Mouse (Mus musculus): ENCODE results near the gene Itfg2. TPM values are rescaled to one million over a fixed set of nuclear protein-coding genes. Genes with fewer than 3 reads are reported as not detected.

Itfg2 gene
- polyA plus RNA-seq, 1 experiment from 2014 or later: 27.2 TPM

DNA sequence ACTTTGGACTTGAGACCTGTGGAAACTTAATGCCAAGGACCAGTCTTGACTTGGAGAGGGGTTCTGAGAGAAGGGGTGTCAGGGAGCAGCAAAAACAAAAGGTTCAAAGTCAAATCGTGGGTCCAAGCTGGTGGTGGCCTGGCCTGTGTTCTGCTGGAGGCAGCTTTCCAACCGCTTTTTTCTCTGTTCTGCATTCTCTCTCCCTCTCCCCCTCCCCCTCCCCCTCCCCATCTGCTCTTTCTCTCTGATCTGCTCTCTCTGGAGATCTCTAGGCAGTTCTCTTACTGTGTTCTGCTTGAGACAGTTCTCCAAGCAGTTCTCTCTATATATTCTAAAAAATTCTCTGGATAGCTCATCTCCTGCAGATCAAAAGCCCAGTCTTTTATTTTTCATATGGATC lies 35.6 kb upstream of the Itfg2 start:
- Histone ChIP-seq H3K36me3 (ENCODE audit: control insufficient read depth, insufficient read depth, low read length) (no peaks in the 10 kb centered on the region), H3K9ac (ENCODE audit: low read length) (no peak overlapping the region), H3K4me2 (no peak overlapping the region), H3K4me1 (ENCODE audit: control insufficient read depth, insufficient read depth, low read length) (no peaks in the 10 kb centered on the region), H3K9me3 (ENCODE audit: control insufficient read depth, low read length) (no peaks in the 10 kb centered on the region), H3K27ac (ENCODE audit: low read depth, low read length) (no peak overlapping the region), H3K4me3 (ENCODE audit: low read depth, low read length) (no peak overlapping the region), H3K27me3 (ENCODE audit: control insufficient read depth, insufficient read depth, low read length) (no peaks in the 10 kb centered on the region)
- ATAC-seq (ENCODE audit: low FRiP score): peak; percentile 30; the same call in 1 of the 2 replicates
- WGBS: 39% methylated on average over 2 of the region's 2 CpGs
- DNase-seq (ENCODE audit: low spot score, missing footprints): peak; percentile 75

GRCm38 (mm10) chr6:128457186-128457585 lies 32.5 kb upstream of the Itfg2 start:
- no peak overlapping the region for H3K4me3 ChIP-seq (ENCODE audit: low read depth, low read length)
- ATAC-seq (ENCODE audit: low FRiP score) (no peak), DNase-seq (ENCODE audit: low spot score, missing footprints) (peak; percentile 19)
- H3K9ac ChIP-seq (ENCODE audit: low read length): no peak overlapping the region
- H3K9me3 ChIP-seq (ENCODE audit: control insufficient read depth, low read length): no peaks in the 10 kb centered on the region
- no peak overlapping the region for H3K4me2 ChIP-seq
- H3K4me1 ChIP-seq (ENCODE audit: control insufficient read depth, insufficient read depth, low read length): no peaks in the 10 kb centered on the region
- H3K36me3 ChIP-seq (ENCODE audit: control insufficient read depth, insufficient read depth, low read length): no peaks in the 10 kb centered on the region
- 86% methylated on average over 5 of the region's 5 CpGs for WGBS
- no peak overlapping the region for H3K27ac ChIP-seq (ENCODE audit: low read depth, low read length)
- H3K27me3 ChIP-seq (ENCODE audit: control insufficient read depth, insufficient read depth, low read length): no peaks in the 10 kb centered on the region

DNA sequence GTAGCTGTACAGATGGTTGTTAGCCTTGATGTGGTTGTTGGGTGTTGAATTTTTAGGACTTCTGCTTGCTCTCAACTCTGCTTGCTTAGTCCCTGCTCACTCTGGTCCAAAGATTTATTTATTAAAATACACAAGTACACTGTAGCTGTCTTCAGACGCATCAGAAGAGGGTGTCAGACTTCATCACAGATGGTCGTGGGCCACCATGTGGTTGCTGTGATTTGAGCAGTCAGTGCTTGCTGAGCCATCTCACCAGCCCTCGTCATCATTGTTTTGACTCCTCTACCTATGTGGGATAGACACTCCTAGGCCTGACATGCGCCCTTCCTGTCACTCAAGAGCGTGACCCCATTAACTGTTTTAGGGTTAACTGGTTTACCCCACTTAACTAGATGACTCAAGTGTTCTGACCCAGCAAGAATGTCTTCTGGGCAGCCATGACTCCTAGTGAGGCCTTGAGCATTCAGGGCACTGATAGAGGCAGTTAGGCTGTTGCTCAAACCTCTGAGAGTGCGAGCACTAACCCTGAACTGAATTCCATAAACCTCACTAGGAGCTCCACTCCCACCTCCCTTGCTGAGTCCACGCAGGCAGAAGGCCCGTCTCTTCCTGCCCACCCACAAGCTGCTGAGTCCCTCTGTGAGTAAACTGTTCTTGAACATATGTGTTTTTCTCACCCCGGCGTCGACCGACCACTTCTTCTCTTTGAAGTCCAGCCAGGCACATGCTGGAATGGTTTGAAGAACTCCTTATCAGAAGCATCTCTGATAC lies 31.3 kb upstream of the Itfg2 start:
- H3K9me3 ChIP-seq (ENCODE audit: control insufficient read depth, low read length): no peaks in the 10 kb centered on the region
- peak; percentile 69 for DNase-seq (ENCODE audit: low spot score, missing footprints)
- no peak overlapping the region for H3K4me3 ChIP-seq (ENCODE audit: low read depth, low read length)
- WGBS: 86% methylated on average over 12 of the region's 12 CpGs
- no peaks in the 10 kb centered on the region for H3K27me3 ChIP-seq (ENCODE audit: control insufficient read depth, insufficient read depth, low read length)
- H3K36me3 ChIP-seq (ENCODE audit: control insufficient read depth, insufficient read depth, low read length): no peaks in the 10 kb centered on the region
- no peak overlapping the region for H3K27ac ChIP-seq (ENCODE audit: low read depth, low read length)
- ATAC-seq (ENCODE audit: low FRiP score): no peak
- no peaks in the 10 kb centered on the region for H3K4me1 ChIP-seq (ENCODE audit: control insufficient read depth, insufficient read depth, low read length)
- no peak overlapping the region for H3K4me2 ChIP-seq
- H3K9ac ChIP-seq (ENCODE audit: low read length): no peak overlapping the region

- no peak overlapping the region for H3K4me2 ChIP-seq
- H3K9ac ChIP-seq (ENCODE audit: low read length): no peak overlapping the region
- H3K4me3 ChIP-seq (ENCODE audit: low read depth, low read length): no peak overlapping the region
- H3K9me3 ChIP-seq (ENCODE audit: control insufficient read depth, low read length): no peaks in the 10 kb centered on the region
- WGBS: 98% methylated on average over 5 of the region's 5 CpGs
- no peaks in the 10 kb centered on the region for H3K36me3 ChIP-seq (ENCODE audit: control insufficient read depth, insufficient read depth, low read length)
- H3K4me1 ChIP-seq (ENCODE audit: control insufficient read depth, insufficient read depth, low read length): no peaks in the 10 kb centered on the region
- no peak for DNase-seq (ENCODE audit: low spot score, missing footprints)
- no peak for ATAC-seq (ENCODE audit: low FRiP score)
- H3K27ac ChIP-seq (ENCODE audit: low read depth, low read length): no peak overlapping the region
- no peaks in the 10 kb centered on the region for H3K27me3 ChIP-seq (ENCODE audit: control insufficient read depth, insufficient read depth, low read length)
Measured at GRCm38 (mm10) chr6:128447063-128447462, 22.3 kb upstream of the Itfg2 start.

- no peaks in the 10 kb centered on the region for H3K36me3 ChIP-seq (ENCODE audit: control insufficient read depth, insufficient read depth, low read length)
Measured at GRCm38 (mm10) chr6:128445761-128446535, 21.2 kb upstream of the Itfg2 start.

GRCm38 (mm10) chr6:128440238-128440637 lies 15.5 kb upstream of the Itfg2 start:
- ATAC-seq (ENCODE audit: low FRiP score) (no peak), DNase-seq (ENCODE audit: low spot score, missing footprints) (peak; percentile 83)
- Histone ChIP-seq H3K4me3 (ENCODE audit: low read depth, low read length) (no peak overlapping the region), H3K27ac (ENCODE audit: low read depth, low read length) (no peak overlapping the region), H3K27me3 (ENCODE audit: control insufficient read depth, insufficient read depth, low read length) (no peaks in the 10 kb centered on the region), H3K9ac (ENCODE audit: low read length) (no peak overlapping the region), H3K36me3 (ENCODE audit: control insufficient read depth, insufficient read depth, low read length) (peaks cover 9% of the 10 kb centered on the region), H3K4me2 (no peak overlapping the region), H3K9me3 (ENCODE audit: control insufficient read depth, low read length) (no peaks in the 10 kb centered on the region), H3K4me1 (ENCODE audit: control insufficient read depth, insufficient read depth, low read length) (peaks cover 12% of the 10 kb centered on the region)
- 93% methylated on average over 2 of the region's 2 CpGs for WGBS

More at GRCm38 (mm10) chr6:128445761-128446535, 21.2 kb upstream of the Itfg2 start:
- Histone ChIP-seq H3K27me3 (ENCODE audit: control insufficient read depth, insufficient read depth, low read length) (no peaks in the 10 kb centered on the region), H3K9me3 (ENCODE audit: control insufficient read depth, low read length) (no peaks in the 10 kb centered on the region), H3K9ac (ENCODE audit: low read length) (no peak overlapping the region), H3K4me2 (peak overlapping the region; percentile 6; the same call in 1 of the 2 replicates), H3K27ac (ENCODE audit: low read depth, low read length) (no peak overlapping the region), H3K4me1 (ENCODE audit: control insufficient read depth, insufficient read depth, low read length) (no peaks in the 10 kb centered on the region), H3K4me3 (ENCODE audit: low read depth, low read length) (no peak overlapping the region)
- ATAC-seq (ENCODE audit: low FRiP score): peak; percentile 70; the same call in 1 of the 2 replicates
- 16% methylated on average over 14 of the region's 14 CpGs for WGBS
- peak; percentile 88 for DNase-seq (ENCODE audit: low spot score, missing footprints)

- H3K9ac ChIP-seq (ENCODE audit: low read length): peak overlapping the region; percentile 34; the same call in 1 of the 2 replicates
- peaks cover 12% of the 10 kb centered on the region for H3K4me1 ChIP-seq (ENCODE audit: control insufficient read depth, insufficient read depth, low read length)
- H3K36me3 ChIP-seq (ENCODE audit: control insufficient read depth, insufficient read depth, low read length): peaks cover 19% of the 10 kb centered on the region
- 31% methylated on average over 18 of the region's 18 CpGs for WGBS
- peak overlapping the region; percentile 97 for H3K4me3 ChIP-seq (ENCODE audit: low read depth, low read length)
- no peaks in the 10 kb centered on the region for H3K9me3 ChIP-seq (ENCODE audit: control insufficient read depth, low read length)
- H3K27me3 ChIP-seq (ENCODE audit: control insufficient read depth, insufficient read depth, low read length): no peaks in the 10 kb centered on the region
- ATAC-seq (ENCODE audit: low FRiP score) (peak; percentile 63; the same call in 1 of the 2 replicates), DNase-seq (ENCODE audit: low spot score, missing footprints) (no peak)
- H3K27ac ChIP-seq (ENCODE audit: low read depth, low read length): no peak overlapping the region
- peak overlapping the region; percentile 80 for H3K4me2 ChIP-seq
Measured at GRCm38 (mm10) chr6:128438871-128439341, 14.2 kb upstream of the Itfg2 start.

GRCm38 (mm10) chr6:128438317-128438870 lies 13.7 kb upstream of the Itfg2 start, which contains the start of gene Fkbp4:
Fkbp4 (minus strand) TSS chr6:128438677.
- Histone ChIP-seq H3K4me3 (ENCODE audit: low read depth, low read length) (peak within 1 kb of the TSS; percentile 97), H3K9ac (ENCODE audit: low read length) (peak within 1 kb of the TSS; percentile 97), H3K4me2 (peak within 1 kb of the TSS; percentile 80), H3K36me3 (ENCODE audit: control insufficient read depth, insufficient read depth, low read length) (peaks cover 24% of the 10 kb centered on the region), H3K27me3 (ENCODE audit: control insufficient read depth, insufficient read depth, low read length) (no peaks in the 10 kb centered on the region), H3K9me3 (ENCODE audit: control insufficient read depth, low read length) (no peaks in the 10 kb centered on the region), H3K27ac (ENCODE audit: low read depth, low read length) (peak within 1 kb of the TSS; percentile 83), H3K4me1 (ENCODE audit: control insufficient read depth, insufficient read depth, low read length) (peaks cover 12% of the 10 kb centered on the region)
- peak; percentile 98 for DNase-seq (ENCODE audit: low spot score, missing footprints)
- under 1% methylated on average over 67 of the region's 67 CpGs for WGBS
- peak; percentile 95 for ATAC-seq (ENCODE audit: low FRiP score)
